Mouse (Mus musculus): ENCODE results near the gene Rfpl4.

DNA sequence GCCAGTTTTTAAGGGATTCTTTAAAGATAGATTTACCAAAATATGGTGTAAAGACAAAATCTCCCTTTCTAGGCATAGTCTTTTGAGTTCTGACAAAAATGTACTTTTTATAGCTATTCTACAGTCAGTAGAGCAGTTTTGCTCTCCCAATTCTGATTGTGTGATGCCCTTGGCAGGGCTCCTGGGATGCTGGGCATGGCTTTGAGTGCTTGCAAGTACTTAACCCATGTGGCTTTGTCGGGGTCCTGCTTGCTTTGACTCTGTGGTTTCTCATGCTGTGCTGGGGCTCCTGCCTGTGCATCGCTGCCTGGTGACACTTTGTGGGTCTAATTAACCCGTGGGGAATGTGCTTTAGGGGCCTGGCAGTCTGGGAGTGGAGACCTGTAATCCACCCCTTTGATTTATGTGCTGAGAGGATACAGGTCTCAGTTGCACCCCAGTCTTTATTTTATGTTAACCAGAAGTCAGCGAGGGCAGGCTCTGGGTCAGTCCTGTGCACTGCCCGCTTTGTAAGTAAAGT lies 29.8 kb downstream of the Rfpl4 start:
- TF ChIP-seq CTCF (conservative IDR thresholded peaks at IDR 0.05; ENCODE audit: insufficient read depth, insufficient read length, low read depth, low read length) (no peak), POLR2A (IDR thresholded peaks at IDR 0.05; ENCODE audit: low read depth, low read length) (no peak)

Data from kidney, adult 2 months (tissue).